Mouse (Mus musculus) spleen, adult 2 months (tissue): ENCODE data around the gene Slf2. TPM values are rescaled to one million over a fixed set of nuclear protein-coding genes. Genes with fewer than 3 reads are reported as not detected.

Source experiments
- DNase-seq, 2 experiments: peaks; one replicate each; pipeline versions ENCODE4 v3.0.0 to v3.0.0-alpha.2; 2012 to 2021; ENCODE audit warnings: low spot score in 2 of 2, low read depth in 1 of 2
- H3K27ac ChIP-seq: fragments of 200-500 bp; 2 replicates; pipeline ENCODE4 v1.5.1; 2012; ENCODE audit warnings: low read length, inconsistent platforms; ENCODE audit not compliant: insufficient read depth
- H3K27me3 ChIP-seq: fragments of 200-500 bp; 2 replicates; pipeline ENCODE4 v1.6.1; 2012; ENCODE audit warnings: mild to moderate bottlenecking, moderate library complexity, low read length, inconsistent platforms; ENCODE audit not compliant: control insufficient read depth, insufficient read depth
- H3K36me3 ChIP-seq: fragments of 200-500 bp; 2 replicates; pipeline ENCODE4 v1.6.1; 2012; ENCODE audit warnings: mild to moderate bottlenecking, low read length, inconsistent platforms; ENCODE audit not compliant: control insufficient read depth, insufficient read depth
- H3K4me1 ChIP-seq: fragments of 200-500 bp; 2 replicates; pipeline ENCODE4 v1.6.1; 2011; ENCODE audit warnings: inconsistent platforms; ENCODE audit not compliant: control insufficient read depth, insufficient read depth, insufficient read length
- H3K4me3 ChIP-seq: fragments of 200-500 bp; 2 replicates; pipeline ENCODE4 v1.5.1; 2011; ENCODE audit warnings: mild to moderate bottlenecking, inconsistent platforms; ENCODE audit not compliant: insufficient read depth, insufficient read length; ENCODE audit errors: extremely low read depth
- CTCF ChIP-seq: fragments of 200-500 bp; IDR thresholded peaks from 2 replicates; pipeline ENCODE4 v1.5.1; 2011; ENCODE audit warnings: mild to moderate bottlenecking, inconsistent platforms; ENCODE audit not compliant: insufficient read depth, insufficient read length, insufficient replicate concordance; ENCODE audit errors: extremely low read depth
- POLR2A ChIP-seq: fragments of 200-500 bp; IDR thresholded peaks from 2 replicates; pipeline ENCODE4 v1.6.1; 2011; ENCODE audit warnings: low read depth, low read length, inconsistent platforms
- WGBS: fragments of 180-500 bp; shearing (Covaris S2); methylation state at CpG from one replicate; pipeline ENCODE4 v1.1.7; 2018; 5-methylcytosine and 5-hydroxymethylcytosine counted together
- polyA plus RNA-seq: library from polyadenylated mRNA; depleted of rRNA; stranded (reverse); fragments of >200 nt; gene quantifications from 2 replicates; pipeline ENCODE4 v1.2.3, GENCODE M21; 2012

The Slf2 gene
- polyA plus RNA-seq, 1 experiment: 26.8 TPM

GRCm38 (mm10) chr19:44907851-44908690 lies 22.9 kb upstream of the Slf2 start:
- H3K4me3 ChIP-seq: no peak overlapping the region
- TF ChIP-seq CTCF (no peak), POLR2A (no peak)
- H3K27me3 ChIP-seq: 0 out of 2 replicates have a peak, but pooled peaks cover 2% of the 10 kb centered on the region
- no peaks in the 10 kb centered on the region for H3K36me3 ChIP-seq
- H3K27ac ChIP-seq: no peak overlapping the region
- no peaks in the 10 kb centered on the region for H3K4me1 ChIP-seq
- no peak for DNase-seq
- 76% methylated on average over 15 of the region's 15 CpGs for WGBS

GRCm38 (mm10) chr19:44908836-44909460 lies 22.0 kb upstream of the Slf2 start:
- H3K27me3 ChIP-seq: 0 out of 2 replicates have a peak, but pooled peaks cover 2% of the 10 kb centered on the region
- WGBS: 77% methylated on average over 11 of the region's 11 CpGs

GRCm38 (mm10) chr19:44914481-44915249 lies 16.3 kb upstream of the Slf2 start:
- 53% methylated on average over 10 of the region's 10 CpGs for WGBS

More at GRCm38 (mm10) chr19:44908836-44909460, 22.0 kb upstream of the Slf2 start:
- H3K4me1 ChIP-seq: no peaks in the 10 kb centered on the region
- DNase-seq: no peak
- no peak overlapping the region for H3K4me3 ChIP-seq
- H3K36me3 ChIP-seq: no peaks in the 10 kb centered on the region
- TF ChIP-seq CTCF (no peak), POLR2A (no peak)
- no peak overlapping the region for H3K27ac ChIP-seq

DNA sequence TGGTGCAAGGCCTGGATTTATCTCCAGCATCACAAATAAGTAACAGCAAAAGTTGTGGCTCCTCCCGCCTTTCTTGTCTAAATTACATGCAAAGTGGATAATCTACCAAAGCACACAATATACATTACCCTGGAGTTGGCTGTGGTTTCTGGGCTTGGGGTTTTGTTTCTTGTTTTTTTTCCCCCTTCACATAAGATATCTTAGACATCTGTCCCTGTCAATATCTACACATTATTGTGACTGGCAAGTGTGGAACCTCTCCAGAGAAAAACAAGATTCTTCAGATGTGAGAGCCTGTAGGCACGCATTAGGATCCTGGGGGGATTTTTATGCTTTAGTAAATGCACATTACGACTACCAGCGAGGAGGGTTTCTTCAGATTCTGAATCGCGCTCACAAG lies 12.8 kb upstream of the Slf2 start:
- Histone ChIP-seq H3K27ac (no peak overlapping the region), H3K36me3 (no peaks in the 10 kb centered on the region), H3K27me3 (no peaks in the 10 kb centered on the region), H3K4me1 (no peaks in the 10 kb centered on the region), H3K4me3 (no peak overlapping the region)
- DNase-seq: no peak
- TF ChIP-seq CTCF: no peak
- no peak for TF ChIP-seq POLR2A
- 91% methylated on average over 6 of the region's 6 CpGs for WGBS

More at GRCm38 (mm10) chr19:44914481-44915249, 16.3 kb upstream of the Slf2 start:
- Histone ChIP-seq H3K4me1 (no peaks in the 10 kb centered on the region), H3K27ac (no peak overlapping the region), H3K36me3 (no peaks in the 10 kb centered on the region), H3K4me3 (no peak overlapping the region), H3K27me3 (0 out of 2 replicates have a peak, but pooled peaks cover 2% of the 10 kb centered on the region)
- no peak for DNase-seq
- TF ChIP-seq CTCF: no peak
- no peak for TF ChIP-seq POLR2A

DNA sequence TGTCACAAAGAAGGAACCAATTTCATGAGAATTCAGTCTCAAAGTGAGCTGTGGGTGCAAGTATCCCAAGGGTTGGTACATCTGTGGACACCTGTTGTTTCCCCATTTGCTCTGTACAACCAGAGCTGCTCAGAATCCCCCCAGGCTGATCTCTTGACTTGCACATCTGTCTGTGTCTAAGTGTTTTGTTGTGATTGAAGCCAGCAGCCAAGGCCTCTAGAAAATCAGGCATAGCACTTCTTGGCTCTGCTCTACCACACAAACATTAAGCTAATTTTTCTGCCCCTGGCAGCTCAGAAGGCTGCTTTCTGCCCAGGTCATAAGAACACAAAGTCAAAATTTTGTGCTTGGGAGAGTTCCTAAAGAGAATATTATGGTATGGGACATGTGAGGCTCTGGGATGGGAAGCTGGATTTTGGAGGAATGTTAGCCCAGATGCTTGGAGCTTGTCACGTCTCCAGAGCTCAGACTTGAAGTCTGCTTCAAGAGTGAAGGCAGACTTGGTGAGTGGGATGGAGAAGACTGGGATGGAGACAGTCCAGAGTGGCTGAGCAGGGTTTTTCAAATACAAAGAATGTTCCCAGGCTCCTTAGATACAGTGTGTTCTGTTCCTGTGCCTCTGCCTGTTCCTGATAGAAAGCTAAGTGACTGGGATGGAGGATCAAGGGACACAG lies 9.3 kb upstream of the Slf2 start:
- Histone ChIP-seq H3K27ac (no peak overlapping the region), H3K4me1 (no peaks in the 10 kb centered on the region), H3K36me3 (no peaks in the 10 kb centered on the region), H3K27me3 (no peaks in the 10 kb centered on the region), H3K4me3 (no peak overlapping the region)
- TF ChIP-seq CTCF: no peak
- TF ChIP-seq POLR2A: no peak
- no peak for DNase-seq
- WGBS: 87% methylated on average over 1 of the region's 1 CpGs

DNA sequence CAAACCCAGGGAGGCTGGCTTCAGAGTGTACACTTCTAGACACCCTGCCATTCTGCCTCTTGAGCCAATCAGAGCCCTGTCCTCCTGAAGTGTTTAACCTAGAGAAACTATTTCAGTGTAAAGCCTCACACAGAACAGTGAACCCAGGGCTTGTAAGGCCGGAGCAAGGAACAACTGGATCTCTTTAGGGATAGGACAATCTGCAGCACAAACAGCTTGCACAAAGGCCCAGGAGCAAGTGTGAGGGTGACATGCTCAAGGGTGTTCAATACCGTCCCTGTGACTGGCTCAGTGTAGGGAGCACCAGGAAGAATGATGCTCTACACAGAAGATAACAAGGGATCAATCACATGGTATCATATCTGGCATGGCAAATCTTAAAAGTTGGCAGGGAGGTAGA lies 8.4 kb upstream of the Slf2 start:
- Histone ChIP-seq H3K27ac (no peak overlapping the region), H3K4me1 (no peaks in the 10 kb centered on the region), H3K36me3 (no peaks in the 10 kb centered on the region), H3K27me3 (no peaks in the 10 kb centered on the region), H3K4me3 (no peak overlapping the region)
- 87% methylated on average over 2 of the region's 2 CpGs for WGBS
- no peak for TF ChIP-seq CTCF
- TF ChIP-seq POLR2A: no peak
- DNase-seq: no peak
